Mouse (Mus musculus): ENCODE measurements at regions not wholly inside any gene's neighbourhood (a gene's known extent, or its start where the extent isn't known, plus 50 kb on each side); places are given as distances from the start of the nearest gene placed in this dataset.

DNA sequence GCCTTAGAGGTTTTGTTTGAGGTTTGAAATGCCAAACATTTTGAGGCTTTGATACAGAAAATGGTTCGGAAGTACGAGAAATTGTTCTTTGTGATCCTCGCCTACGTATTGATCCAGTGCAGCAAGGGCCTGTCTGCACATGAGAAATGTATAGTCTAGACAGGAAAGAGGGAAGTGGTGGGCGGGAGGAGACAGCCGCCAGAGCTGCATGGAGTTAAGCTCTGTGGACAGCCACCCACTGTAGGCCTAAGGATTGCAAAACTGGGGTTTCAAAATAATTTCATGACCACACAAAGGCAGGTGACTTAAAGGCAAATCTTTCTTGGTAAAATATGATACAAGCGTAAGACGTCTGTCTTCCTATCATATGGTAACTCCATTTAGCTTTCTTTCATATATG is 178.4 kb downstream of the Csl start:
- DNase-seq (ENCODE audit: low spot score), result no peak

DNA sequence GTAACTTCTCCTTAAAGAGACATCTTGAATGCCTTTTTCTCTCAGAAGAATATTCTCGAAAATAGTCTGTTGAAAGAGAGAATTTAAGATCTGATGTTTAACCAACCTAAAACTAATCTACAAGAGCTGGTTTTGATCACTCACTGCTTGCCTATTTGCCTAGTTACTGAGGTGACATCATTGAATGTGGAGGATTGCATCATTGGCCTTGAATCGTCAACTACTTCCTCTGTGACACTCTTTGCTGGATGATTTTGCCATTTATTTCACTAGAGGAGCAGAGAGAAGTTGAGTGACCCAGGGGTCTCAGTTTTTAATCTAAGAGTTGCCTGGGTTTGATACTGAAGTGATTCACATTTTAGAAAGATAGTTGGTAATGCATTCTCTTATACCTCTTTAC is 174.6 kb downstream of the Csl start:
- DNase-seq (ENCODE audit: low spot score), result no peak

DNA sequence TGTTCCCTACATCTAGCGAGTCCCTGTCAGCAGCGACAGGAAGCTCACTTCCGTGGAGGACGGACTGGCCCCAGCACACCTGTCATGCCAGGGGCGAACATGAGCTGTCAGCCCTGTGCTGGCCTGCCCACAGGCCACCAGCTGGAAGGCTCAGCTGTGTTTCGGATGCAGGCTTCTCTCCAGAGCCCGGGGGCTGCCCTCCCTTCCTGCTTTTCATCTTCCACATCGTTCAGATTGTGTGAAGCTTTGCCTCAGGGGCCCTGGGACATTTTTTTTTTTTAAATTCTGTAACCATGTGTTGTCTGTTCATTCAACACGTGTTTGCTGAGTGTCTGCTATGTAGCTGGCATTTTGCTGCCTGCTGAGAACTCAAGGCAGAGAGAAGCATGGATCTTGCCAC is 167.2 kb downstream of the Csl start:
- DNase-seq (ENCODE audit: low spot score), result no peak

DNA sequence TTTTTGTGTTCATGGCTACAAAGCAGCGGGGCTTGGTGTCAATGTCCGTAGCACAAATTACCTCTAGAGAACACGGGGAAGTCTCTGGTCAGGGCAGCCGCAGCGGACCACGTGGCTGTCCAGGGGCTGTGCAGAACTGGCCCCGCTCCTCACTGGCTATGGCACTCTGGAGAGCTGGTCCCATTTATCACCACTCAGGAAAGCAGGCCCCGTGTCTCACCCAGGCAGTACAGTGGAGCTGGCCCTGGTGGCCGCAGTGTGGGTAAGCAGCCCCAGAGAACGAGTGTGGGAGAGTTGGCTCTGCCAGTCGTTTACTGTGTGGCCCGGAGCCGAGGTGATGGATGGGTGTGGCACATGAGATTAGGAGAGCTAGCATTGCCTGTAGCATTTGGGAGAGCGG is 163.8 kb downstream of the Csl start:
- DNase-seq (ENCODE audit: low spot score), result no peak

DNA sequence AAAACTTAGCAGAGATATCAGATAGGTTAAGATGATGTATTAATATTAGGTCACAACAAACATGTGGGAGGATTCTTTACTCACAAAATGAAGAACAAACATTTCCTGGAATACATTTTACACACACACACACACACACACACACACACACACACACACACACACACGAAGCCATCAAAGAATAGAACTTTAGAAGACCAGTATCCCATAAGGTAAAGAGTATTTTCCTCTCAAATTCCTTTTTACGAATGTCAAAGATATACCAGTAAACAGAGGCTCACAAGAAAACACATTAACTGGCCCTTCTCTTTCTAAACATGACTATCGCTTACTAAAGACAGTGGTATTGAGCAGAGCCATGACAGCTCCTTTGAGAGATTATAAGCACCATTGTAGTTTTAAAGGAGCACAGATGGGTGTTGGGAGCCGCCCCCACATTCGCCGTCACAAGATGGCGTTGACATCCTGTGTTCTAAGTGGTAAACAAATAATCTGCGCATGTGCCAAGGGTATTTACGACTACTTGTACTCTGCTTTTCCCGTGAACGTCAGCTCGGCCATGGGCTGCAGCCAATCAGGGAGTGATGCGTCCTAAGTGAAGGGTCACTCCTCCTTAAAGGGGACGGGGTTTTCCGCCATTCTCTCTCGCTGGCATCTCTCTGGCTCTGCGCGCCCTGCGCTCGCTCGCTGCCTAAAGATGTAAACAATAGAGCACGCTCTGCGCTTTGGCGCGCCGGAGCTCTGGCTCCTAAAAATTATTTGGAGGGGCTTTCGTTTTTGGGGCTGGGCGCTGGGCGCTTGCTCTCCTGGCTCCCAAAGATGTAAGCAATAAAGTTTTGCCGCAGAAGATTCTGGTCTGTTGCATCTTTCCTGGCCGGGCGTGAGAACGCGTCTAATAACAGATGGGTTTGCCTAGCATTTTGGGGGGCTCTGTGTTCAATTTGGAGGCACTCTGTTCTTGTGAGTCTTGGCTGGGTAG is 160.0 kb downstream of the Csl start:
- DNase-seq (ENCODE audit: low spot score), result peak; percentile 1

DNA sequence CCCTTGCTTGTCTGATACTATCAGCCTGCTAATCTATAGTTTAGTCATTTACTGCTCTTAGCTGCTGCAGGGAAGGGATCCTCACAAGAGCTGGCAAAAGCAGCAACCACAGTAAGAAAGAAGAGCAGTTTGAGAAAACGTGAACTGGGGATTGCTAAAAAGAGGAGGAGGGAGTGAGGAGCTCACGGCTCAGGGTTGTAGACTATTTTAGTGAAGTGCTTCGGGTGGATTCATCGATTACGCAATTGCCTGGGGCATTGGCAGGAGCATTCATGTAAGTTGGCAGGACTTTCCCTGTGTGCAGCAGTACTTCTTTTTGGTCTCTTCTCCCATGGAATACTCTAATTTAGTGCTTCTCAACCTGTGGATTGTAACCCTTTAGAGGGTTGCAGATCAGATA is 157.1 kb downstream of the Csl start:
- DNase-seq (ENCODE audit: low spot score), result no peak

DNA sequence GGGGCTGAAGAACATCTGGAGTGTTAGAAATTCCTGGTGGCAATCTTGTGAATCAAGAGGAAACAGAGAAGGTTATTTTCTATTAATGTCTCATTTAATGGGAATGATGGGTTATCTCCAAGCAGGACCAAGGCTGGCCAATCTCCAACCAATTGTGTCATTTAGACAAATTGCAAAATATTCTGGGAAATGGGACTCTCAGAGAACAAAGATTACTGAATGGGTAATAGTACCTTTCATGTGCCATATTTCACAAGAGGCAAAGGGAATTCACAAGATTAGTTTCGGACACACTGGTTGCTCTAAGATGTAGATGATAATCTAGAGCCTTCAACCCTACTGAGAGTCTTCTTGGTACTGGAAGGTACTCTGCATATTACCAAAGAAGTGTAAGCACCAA is 155.3 kb downstream of the Csl start:
- no peak for DNase-seq (ENCODE audit: low spot score)

DNA sequence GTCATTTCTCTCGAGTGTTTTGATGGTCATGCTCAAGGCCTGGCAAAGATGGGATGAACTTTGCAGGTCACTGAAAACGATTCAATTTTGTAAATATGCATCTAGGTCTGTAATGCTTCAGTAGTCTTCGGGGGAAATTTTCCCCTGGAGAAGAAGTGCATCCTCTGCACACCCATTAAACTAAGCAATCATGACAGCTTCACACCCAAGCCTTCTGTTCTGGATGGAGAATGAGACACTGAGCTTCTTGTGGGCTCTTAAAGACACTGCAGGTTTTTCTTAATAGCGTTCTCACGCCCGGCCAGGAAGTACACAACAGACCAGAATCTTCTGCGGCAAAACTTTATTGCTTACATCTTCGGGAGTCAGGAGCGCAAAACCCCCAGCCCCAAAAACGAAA is 151.0 kb downstream of the Csl start:
- DNase-seq (ENCODE audit: low spot score), result no peak

DNA sequence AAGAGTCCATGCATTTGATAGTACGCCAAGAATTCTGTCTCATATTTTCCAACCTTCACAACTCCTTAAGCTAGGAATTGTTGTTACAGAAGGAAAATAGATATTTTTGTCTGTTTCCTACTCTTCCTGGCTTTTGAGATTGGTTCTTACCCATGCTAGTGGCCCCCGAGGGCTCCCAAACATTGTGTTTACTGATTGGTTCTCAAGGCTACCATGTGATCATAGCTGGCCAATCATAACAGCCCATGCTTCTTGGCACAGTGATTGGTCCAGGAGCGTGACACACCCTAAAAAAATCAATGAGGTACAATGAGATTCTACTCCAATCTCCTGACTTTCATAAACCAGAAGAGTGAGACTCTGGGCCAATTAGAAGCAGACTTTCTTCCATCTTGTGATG is 150.0 kb downstream of the Csl start:
- no peak for DNase-seq (ENCODE audit: low spot score)

DNA sequence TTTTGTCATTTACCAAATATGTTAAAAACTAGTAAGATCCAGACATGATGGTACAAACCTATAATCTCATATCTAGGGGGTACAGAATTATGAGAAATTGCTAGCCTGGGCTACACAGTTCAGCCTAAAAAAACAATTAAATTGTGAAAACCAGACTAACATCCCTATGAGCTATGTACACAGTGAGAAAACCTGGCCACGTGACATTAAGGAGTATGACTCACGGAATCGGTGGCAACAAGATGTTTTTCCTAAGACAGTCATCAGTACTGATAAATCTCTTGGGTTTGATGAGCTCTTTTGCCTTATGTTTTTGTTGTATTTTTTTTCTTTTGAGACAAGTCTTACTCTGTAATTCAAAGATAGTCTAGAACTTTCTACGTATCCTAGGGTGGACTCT is 148.6 kb downstream of the Csl start:
- no peak for DNase-seq (ENCODE audit: low spot score)

DNA sequence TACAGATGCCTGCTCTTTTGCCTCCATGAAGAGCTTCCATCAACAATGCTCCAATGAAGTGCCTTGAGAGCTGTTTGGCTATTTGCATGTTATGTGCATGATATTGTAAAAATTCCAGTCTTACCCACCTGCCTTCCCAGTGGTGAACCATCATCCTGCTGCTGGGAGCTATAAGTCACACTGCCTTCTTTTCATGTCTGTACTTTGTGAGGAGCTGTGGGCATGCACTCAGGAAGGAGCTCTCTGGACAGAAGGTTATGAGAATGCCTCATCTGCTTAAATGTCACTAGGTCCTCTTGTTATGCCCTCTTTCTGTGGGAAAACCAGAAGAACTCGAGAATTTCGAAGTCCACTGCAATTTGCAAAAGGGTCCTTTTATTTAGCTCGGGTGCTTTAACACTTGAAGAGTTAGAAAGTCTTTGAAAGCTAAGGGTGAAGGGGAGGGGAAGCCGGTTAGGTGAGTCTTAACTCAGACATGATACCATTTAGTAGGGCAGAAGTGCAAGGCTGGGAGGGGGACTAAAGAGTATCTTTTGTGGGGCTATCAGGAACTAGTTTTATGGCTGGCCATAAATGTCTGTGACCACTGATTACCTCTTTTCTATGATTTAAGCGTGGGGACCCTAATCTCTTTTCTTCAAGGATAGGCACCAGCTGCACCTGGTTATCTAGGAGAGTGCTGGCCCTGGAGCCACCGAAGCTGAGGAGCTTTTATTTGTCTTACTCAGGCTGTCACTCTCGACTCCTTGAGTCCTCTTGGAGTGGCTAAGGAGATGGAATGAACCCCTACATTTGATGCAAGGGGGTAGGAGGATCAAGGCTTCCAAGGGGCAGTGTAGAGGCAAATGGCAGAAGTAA is 144.8 kb downstream of the Csl start:
- DNase-seq (ENCODE audit: low spot score), result no peak

DNA sequence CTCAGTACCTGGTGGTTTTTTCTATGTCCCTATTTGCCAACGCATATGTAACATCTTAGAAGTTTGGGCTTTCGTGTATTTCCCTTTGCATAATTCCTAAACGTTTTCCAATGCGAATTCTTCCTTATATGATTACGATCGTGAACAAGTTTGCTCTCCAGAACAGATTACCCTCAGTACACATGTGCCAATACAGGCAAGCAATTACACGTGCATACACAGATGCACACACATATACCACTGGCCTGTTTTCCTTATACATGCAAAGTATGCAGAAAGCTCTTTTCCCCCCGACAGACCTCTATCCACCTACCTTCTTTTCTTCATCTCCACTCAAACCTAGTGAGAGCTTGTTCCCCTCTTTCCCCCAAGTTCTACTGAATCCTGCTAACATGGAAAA is 144.1 kb downstream of the Csl start:
- DNase-seq (ENCODE audit: low spot score), result no peak

DNA sequence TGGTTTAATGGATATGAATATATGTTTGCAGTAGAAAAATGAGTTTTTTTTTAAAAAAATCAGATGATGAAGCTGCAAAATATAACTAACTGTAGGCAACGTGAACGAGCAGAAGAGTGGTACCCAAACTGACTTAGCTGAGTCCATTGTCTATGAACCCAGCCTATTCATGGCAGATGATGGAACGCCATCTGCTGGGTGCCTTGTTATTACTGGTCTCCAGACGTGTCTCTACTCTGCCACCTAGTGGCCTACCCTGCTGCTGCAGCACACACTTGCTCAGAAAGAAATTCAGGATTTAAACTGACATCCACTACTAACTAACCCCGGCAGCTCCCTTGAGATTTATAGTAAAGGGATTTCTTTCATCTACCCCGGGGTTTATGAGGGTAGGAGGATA is 143.7 kb downstream of the Csl start:
- DNase-seq (ENCODE audit: low spot score), result peak; percentile 60

DNA sequence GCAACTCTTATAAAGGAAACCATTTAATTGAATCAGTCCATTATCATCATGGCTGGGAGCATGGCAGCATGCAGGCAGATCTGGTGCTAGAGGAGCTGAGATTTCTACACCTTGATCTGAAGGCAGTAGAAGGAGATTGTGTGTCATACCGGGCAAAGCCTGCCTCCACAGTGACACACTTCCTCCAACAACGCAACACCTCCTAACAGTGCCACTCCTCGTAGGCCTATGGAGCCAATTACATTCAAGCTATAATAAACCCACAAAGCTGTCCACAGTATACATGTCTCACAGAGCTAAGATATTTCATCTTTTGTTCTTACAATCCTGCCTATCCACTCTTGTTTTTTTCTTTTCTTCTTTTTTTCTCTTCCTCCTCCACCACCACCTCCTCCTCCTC is 141.8 kb downstream of the Csl start:
- no peak for DNase-seq (ENCODE audit: low spot score)

DNA sequence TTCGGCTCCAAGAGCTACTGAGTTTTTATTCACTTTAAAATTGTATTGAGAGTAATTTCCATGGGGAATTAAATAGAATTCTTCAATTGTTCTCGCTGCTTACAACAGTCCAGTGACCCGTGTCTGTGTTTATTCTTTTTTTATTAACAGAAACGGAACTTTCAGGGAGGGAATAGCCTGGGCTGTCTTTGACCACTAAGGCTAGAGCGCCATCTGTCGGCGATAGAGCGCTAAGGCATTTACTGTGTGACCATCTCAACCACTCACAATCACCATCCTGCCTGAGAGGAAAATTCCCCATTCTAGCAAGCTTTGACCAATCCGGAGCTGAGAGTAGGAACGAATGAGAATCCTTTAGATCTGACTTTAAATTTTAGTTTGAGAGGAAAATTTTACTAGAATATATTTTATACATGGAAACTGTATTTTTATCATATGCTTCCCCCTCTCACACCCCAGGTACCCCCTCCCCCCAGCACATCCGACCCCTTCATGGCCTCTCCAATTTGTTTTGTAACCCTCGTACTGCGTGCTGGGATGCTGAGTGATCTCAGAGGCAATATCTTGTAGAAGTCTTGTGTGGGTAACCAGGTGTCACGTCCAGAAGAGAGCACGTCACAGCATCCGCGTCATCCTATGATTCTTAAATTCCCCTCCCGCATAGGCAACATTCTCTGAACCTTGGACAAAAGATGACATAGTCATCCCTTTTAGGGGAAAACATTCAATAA is 139.9 kb downstream of the Csl start:
- DNase-seq (ENCODE audit: low spot score), result peak; percentile 11

DNA sequence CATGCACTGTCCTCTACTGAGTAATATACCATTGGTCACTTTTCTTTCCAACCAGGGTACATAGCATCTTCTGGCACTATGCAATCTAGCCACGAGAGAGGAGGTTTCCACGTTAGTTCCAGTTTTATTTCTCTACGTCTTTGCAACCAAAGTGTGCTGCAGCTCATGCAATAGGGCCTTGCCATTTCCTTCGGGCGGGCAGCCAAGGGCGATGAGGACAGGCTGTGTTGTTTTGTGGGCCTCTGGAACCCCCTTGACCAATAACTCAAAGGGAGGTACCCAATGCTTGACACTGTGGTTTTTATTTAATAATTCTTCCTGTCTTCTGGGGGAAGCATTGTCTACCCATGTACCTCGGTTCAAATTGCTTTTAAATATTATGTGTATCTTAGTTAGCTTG is 139.0 kb downstream of the Csl start:
- no peak for DNase-seq (ENCODE audit: low spot score)

DNA sequence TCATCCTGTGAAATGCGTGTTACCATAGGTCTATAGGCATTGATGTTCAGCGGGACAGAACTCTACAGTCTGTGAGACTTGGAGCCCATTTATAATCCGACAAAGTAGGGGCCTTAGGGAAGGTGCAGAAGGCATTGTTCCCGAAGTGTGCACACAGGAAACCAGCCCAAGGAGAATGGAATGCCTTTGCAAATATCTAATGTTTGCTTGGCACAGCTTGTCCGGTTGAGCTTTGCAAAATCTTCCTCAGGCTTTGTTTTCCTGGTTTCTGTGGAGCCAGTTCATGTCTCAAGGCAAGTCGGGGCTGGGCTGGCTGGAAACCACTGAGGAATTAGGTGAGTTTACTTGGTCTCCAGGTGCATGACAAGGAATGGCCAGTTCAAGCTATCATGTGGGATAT is 132.1 kb downstream of the Csl start:
- no peak for DNase-seq (ENCODE audit: low spot score)

DNA sequence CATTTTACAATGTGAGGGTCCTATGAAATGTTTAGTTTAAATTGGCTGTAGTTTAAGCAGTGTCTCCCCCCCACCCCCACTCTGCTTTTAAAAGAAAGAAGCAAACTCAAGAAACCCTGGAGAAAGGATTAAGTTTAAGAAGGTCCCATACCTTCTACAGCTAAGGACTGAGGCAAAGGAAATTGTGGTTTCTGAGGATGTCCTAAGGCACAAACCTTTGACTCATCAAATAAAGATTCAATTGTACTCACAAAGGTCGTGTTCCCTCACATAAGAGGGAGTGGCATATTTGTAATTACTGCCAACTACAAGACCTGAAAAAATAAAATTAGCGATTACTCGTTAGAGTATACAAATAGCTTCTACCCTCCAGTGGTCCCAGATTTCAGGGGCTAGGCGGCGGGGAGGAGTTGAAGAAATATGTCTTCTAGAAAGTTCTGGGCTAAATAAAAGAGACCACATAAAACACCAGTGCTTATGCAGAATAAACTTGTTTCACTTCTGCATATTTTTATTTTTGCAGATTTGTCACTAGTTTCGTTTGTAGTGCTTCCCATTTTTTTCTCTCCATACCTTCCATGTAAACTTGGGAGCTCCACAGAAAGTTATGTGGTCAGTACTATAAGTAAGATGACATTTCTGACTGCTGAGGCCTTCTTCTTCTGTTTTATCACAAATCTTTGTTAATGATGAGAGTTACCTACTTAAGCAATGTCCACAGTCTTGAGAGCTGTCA is 127.0 kb downstream of the Csl start:
- no peak for DNase-seq (ENCODE audit: low spot score)

DNA sequence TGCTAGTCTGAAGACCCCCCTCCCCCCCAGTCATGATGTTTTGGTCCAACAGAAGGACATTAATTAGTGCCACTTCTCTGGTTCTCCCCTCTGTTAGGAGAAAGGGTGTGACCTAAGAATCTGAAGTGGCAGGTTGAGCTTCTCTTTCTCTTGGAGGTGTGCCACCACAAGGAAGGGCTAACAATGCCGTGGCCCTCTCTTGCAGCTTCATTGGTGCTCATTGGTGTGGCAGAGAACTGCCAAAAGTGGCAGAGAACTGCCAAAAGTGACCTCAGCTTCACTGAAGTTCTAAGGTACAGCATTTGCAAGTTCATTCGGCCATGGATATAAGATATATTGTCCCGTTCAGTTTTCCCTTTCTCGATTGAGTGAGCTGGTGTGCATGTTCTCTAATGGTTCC is 123.7 kb downstream of the Csl start:
- no peak for DNase-seq (ENCODE audit: low spot score)

DNA sequence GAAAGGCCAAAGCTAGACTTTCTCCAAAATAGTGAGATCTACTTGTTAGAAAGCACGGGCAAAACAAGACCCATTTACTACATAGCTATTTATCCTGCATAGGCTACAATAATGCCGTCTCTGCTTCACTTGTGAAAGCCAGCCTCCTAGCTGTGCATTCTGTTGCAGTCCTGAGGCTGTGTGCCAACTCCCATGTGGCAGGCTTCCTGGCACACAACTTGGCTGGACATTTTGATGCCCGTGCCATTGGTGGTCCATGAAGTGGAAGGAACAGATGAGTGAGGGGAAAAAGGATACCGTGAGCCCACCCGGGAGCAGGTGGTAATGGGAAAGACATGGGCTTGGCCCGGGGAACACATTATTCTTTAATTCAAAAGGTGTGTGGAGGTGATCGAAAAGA is 120.4 kb downstream of the Csl start:
- no peak for DNase-seq (ENCODE audit: low spot score)

DNA sequence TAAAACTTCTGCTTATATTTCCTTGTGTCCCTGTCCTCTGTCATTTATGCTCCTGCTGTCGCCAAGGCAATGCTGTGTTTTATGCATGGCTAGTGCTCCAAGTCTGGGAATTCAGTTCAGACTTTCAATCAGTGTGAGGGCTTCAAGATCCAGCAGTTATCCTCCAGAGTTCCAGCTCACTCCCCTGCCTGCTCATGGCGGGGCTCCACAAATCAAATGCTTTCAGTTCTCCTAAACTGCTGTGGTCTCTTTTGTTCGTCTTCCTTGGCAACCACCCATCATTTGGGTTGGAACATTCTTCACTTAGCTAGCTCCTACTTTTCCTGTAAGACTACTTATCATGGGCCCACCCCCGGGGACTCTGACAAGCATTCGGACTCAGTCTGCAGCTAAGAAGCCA is 120.0 kb downstream of the Csl start:
- DNase-seq (ENCODE audit: low spot score), result no peak

DNA sequence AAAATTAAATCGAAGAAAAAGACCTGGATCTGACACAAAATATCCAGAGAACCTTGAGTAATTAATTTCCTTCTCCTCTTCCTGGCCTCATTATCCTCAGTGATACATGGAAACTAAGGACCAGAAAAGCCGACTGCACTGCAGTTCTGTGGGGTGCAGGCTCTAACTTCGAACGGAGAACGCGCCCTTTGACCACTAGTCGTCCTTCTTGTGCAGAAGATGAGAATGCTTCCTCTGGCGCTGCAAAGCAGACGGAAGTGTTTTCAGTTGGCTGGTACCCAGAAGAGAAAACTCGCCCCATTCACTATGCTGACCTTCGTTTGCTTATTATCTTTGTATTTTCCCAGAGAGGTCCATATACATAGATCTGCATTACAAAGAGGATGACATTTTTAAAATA is 117.7 kb downstream of the Csl start:
- no peak for DNase-seq (ENCODE audit: low spot score)

All from spleen, adult 12 weeks (tissue).